Mouse (Mus musculus): ENCODE measurements around the gene Olfr1427.
"Not testable (repeated sequence)": the region's sequence is repeated elsewhere in the genome, so short reads cannot be mapped to it uniquely, and the experiment has no call there.

The Olfr1427 gene

GRCm38 (mm10) chr19:12103234-12103633, at the start of gene Olfr1427:
Gene Olfr1427 (minus strand): TSS chr19:12103334.
- no peak for DNase-seq (ENCODE audit: low spot score)

GRCm38 (mm10) chr19:12145452-12145851, 42.3 kb upstream of the Olfr1427 start:
- DNase-seq (ENCODE audit: low spot score) = no peak

GRCm38 (mm10) chr19:12143356-12143755, 40.2 kb upstream of the Olfr1427 start:
- no peak for DNase-seq (ENCODE audit: low spot score)

- peak; percentile 58 for DNase-seq (ENCODE audit: low spot score)
Observed at GRCm38 (mm10) chr19:12134289-12134688, 31.2 kb upstream of the Olfr1427 start.

- DNase-seq (ENCODE audit: low spot score) = no peak
Observed at GRCm38 (mm10) chr19:12123103-12123502, 20.0 kb upstream of the Olfr1427 start, which contains the start of gene Olfr76. Gene Olfr76 (minus strand): TSS chr19:12123203.

GRCm38 (mm10) chr19:12116464-12116863, 13.3 kb upstream of the Olfr1427 start:
- no peak for DNase-seq (ENCODE audit: low spot score)

GRCm38 (mm10) chr19:12115797-12116196, 12.7 kb upstream of the Olfr1427 start, which contains the start of gene Olfr1428:
Gene Olfr1428 (minus strand): TSS chr19:12115897.
- no peak for DNase-seq (ENCODE audit: low spot score)

- no peak for DNase-seq (ENCODE audit: low spot score)
Observed at GRCm38 (mm10) chr19:12113807-12114206, 10.7 kb upstream of the Olfr1427 start.

GRCm38 (mm10) chr19:12104541-12104940, 1.4 kb upstream of the Olfr1427 start:
- DNase-seq (ENCODE audit: low spot score) = no peak

GRCm38 (mm10) chr19:12091913-12092312, 11.2 kb downstream of the Olfr1427 start, which contains the start of gene Olfr1426:
Gene Olfr1426 (minus strand): TSS chr19:12092013.
- no peak for DNase-seq (ENCODE audit: low spot score)

GRCm38 (mm10) chr19:12077631-12078030, 25.5 kb downstream of the Olfr1427 start, which contains the start of gene Olfr1425:
Gene Olfr1425 (minus strand): TSS chr19:12077731.
- DNase-seq (ENCODE audit: low spot score) = not testable (repeated sequence)

- DNase-seq (ENCODE audit: low spot score) = not testable (repeated sequence)
Observed at GRCm38 (mm10) chr19:12069546-12069945, 33.6 kb downstream of the Olfr1427 start.

- not testable (repeated sequence) for DNase-seq (ENCODE audit: low spot score)
Observed at GRCm38 (mm10) chr19:12067806-12068205, 35.3 kb downstream of the Olfr1427 start.

- DNase-seq (ENCODE audit: low spot score) = not testable (repeated sequence)
Observed at GRCm38 (mm10) chr19:12062582-12062981, 40.6 kb downstream of the Olfr1427 start, which contains the start of gene Olfr1424. Gene Olfr1424 (minus strand): TSS chr19:12062682.

Measured in retina, embryonic 14.5 days (tissue).